Mouse (Mus musculus) hindbrain, embryonic 16.5 days (tissue): ENCODE data around the gene Ubtf. TPM values are rescaled to one million over a fixed set of nuclear protein-coding genes. Genes with fewer than 3 reads are reported as not detected.

Experiments used
- ATAC-seq: fragments of 200-750 bp; cut with Nextera tagmentation; 2 replicates; pipeline ENCODE4 v1.8.0; 2017; ENCODE audit warnings: moderate TSS enrichment, moderate library complexity
- H3K27ac ChIP-seq: fragments of 300-500 bp; sonication (generic); 2 replicates; pipeline ENCODE4 v1.5.1; 2014; ENCODE audit warnings: low read depth, mild to moderate bottlenecking, control low read depth, low read length, moderate library complexity
- H3K27me3 ChIP-seq: fragments of 300-500 bp; sonication (generic); replicated peaks from 2 replicates; pipeline ENCODE4 v1.6.1; 2014; ENCODE audit warnings: low read length; ENCODE audit not compliant: control insufficient read depth, insufficient read depth
- H3K36me3 ChIP-seq: fragments of 300-500 bp; sonication (generic); 2 replicates; pipeline ENCODE4 v1.6.1; 2014; ENCODE audit warnings: mild to moderate bottlenecking, low read length, moderate library complexity, mixed read lengths; ENCODE audit not compliant: control insufficient read depth, insufficient read depth
- H3K4me1 ChIP-seq: fragments of 300-500 bp; sonication (generic); 2 replicates; pipeline ENCODE4 v1.6.1; 2014; ENCODE audit warnings: low read depth, low read length; ENCODE audit not compliant: control insufficient read depth, insufficient read depth
- H3K4me2 ChIP-seq: fragments of 300-500 bp; sonication (generic); 2 replicates; pipeline ENCODE4 v1.6.1; 2014; ENCODE audit warnings: mild to moderate bottlenecking, low read length, control low read depth, moderate library complexity
- H3K4me3 ChIP-seq: fragments of 300-500 bp; sonication (generic); 2 replicates; pipeline ENCODE4 v1.5.1; 2014; ENCODE audit warnings: mild to moderate bottlenecking, low read length, control low read depth, moderate library complexity
- H3K9ac ChIP-seq: fragments of 300-500 bp; sonication (generic); 2 replicates; pipeline ENCODE4 v1.6.1; 2014; ENCODE audit warnings: low read depth, mild to moderate bottlenecking, control low read depth, low read length, moderate library complexity
- H3K9me3 ChIP-seq: fragments of 300-500 bp; sonication (generic); 2 replicates; pipeline ENCODE4 v1.6.1; 2014; ENCODE audit warnings: mild to moderate bottlenecking, low read length, moderate library complexity; ENCODE audit not compliant: control insufficient read depth
- WGBS: fragments of 180-500 bp; shearing (Covaris S2); extraction: QIAGEN DNeasy Blood & Tissue Kit; methylation state at CpG from one replicate; pipeline ENCODE4 v1.1.7; 2014; 5-methylcytosine and 5-hydroxymethylcytosine counted together
- polyA plus RNA-seq: library from polyadenylated mRNA; unstranded; fragments of >200 nt; fragmentation: Nextera tagmentation; extraction: Ambion mirVana; gene quantifications from 2 replicates; pipeline ENCODE4 v1.2.1, GENCODE M21; 2015

Ubtf gene
- polyA plus RNA-seq, 1 experiment from 2014 or later = 70.4 TPM

GRCm38 (mm10) chr11:102339195-102339594, 19.7 kb upstream of the Ubtf start:
- WGBS = 71% methylated on average over 11 of the region's 11 CpGs
- H3K9ac ChIP-seq = no peak overlapping the region
- H3K36me3 ChIP-seq = no peaks in the 10 kb centered on the region
- peaks cover 5% of the 10 kb centered on the region; the same call in 1 of the 2 replicates for H3K4me1 ChIP-seq
- H3K9me3 ChIP-seq = no peaks in the 10 kb centered on the region
- no peaks in the 10 kb centered on the region for H3K27me3 ChIP-seq
- H3K4me3 ChIP-seq = no peak overlapping the region
- ATAC-seq = no peak
- no peak overlapping the region for H3K27ac ChIP-seq
- no peak overlapping the region for H3K4me2 ChIP-seq

GRCm38 (mm10) chr11:102338561-102338960, 19.0 kb upstream of the Ubtf start:
- peak; percentile 60; the same call in 1 of the 2 replicates for ATAC-seq

GRCm38 (mm10) chr11:102337921-102338320, 18.4 kb upstream of the Ubtf start:
- H3K27me3 ChIP-seq = no peaks in the 10 kb centered on the region
- WGBS = 82% methylated on average over 1 of the region's 1 CpGs
- H3K27ac ChIP-seq = no peak overlapping the region
- peaks cover 5% of the 10 kb centered on the region; the same call in 1 of the 2 replicates for H3K4me1 ChIP-seq
- H3K36me3 ChIP-seq = no peaks in the 10 kb centered on the region
- H3K4me3 ChIP-seq = no peak overlapping the region
- no peak overlapping the region for H3K4me2 ChIP-seq
- H3K9me3 ChIP-seq = no peaks in the 10 kb centered on the region
- no peak for ATAC-seq
- H3K9ac ChIP-seq = no peak overlapping the region

More at GRCm38 (mm10) chr11:102338561-102338960, 19.0 kb upstream of the Ubtf start:
- 28% methylated on average over 3 of the region's 3 CpGs for WGBS
- H3K4me3 ChIP-seq = no peak overlapping the region
- H3K4me2 ChIP-seq = no peak overlapping the region
- no peak overlapping the region for H3K9ac ChIP-seq
- H3K36me3 ChIP-seq = no peaks in the 10 kb centered on the region
- peaks cover 5% of the 10 kb centered on the region; the same call in 1 of the 2 replicates for H3K4me1 ChIP-seq
- H3K27ac ChIP-seq = no peak overlapping the region
- H3K9me3 ChIP-seq = no peaks in the 10 kb centered on the region
- no peaks in the 10 kb centered on the region for H3K27me3 ChIP-seq

GRCm38 (mm10) chr11:102336191-102336590, 16.6 kb upstream of the Ubtf start:
- H3K27me3 ChIP-seq = no peaks in the 10 kb centered on the region
- ATAC-seq = no peak
- 78% methylated on average over 1 of the region's 1 CpGs for WGBS
- no peak overlapping the region for H3K4me2 ChIP-seq
- H3K9ac ChIP-seq = no peak overlapping the region
- H3K27ac ChIP-seq = no peak overlapping the region
- peaks cover 5% of the 10 kb centered on the region; the same call in 1 of the 2 replicates for H3K4me1 ChIP-seq
- H3K9me3 ChIP-seq = no peaks in the 10 kb centered on the region
- no peak overlapping the region for H3K4me3 ChIP-seq
- no peaks in the 10 kb centered on the region for H3K36me3 ChIP-seq

DNA sequence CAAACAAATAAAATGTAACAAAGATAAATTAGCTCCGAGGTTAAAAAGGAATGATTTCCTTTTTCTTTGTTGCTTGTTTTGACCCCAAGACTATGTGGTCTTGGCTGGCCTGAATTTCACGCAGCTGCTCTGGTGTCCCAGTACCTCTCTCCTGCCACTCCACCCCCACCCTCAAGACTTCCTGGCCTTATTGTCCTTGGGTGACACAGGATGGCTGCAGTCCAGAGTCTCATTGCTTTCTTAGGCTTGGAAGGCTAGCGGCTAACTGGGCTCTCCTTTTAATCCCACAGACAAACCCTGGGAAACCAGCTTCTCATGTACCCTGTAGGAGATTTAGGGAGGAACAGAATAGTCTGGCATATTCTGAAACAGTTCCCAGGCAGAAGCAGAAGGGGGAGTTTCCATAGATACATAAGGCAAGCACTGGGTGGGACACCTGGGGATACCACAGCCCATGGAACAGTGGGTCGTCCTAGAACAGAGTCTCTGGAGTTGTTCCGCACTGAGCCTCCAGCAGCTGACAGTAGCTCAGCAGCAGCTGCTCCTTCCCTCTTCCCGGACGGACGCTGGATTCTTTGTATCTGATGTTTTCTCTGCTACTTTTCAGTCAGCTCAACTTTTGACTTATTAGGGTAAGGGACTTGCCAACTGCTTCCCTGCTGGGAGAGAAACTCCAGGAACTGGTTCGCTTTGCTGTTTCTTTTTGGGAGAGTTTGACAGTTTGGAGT, 15.6 kb upstream of the Ubtf start:
- H3K4me1 ChIP-seq = peaks cover 5% of the 10 kb centered on the region; the same call in 1 of the 2 replicates
- no peak overlapping the region for H3K4me3 ChIP-seq
- H3K27ac ChIP-seq = peak overlapping the region; percentile 48
- WGBS = 26% methylated on average over 9 of the region's 9 CpGs
- peak overlapping the region; percentile 7; the same call in 1 of the 2 replicates for H3K4me2 ChIP-seq
- 0 out of 2 replicates have a peak, but pooled peaks have one; percentile 42 for ATAC-seq
- H3K9me3 ChIP-seq = no peaks in the 10 kb centered on the region
- H3K36me3 ChIP-seq = no peaks in the 10 kb centered on the region
- H3K9ac ChIP-seq = no peak overlapping the region; the same call in 1 of the 2 replicates
- H3K27me3 ChIP-seq = no peaks in the 10 kb centered on the region

DNA sequence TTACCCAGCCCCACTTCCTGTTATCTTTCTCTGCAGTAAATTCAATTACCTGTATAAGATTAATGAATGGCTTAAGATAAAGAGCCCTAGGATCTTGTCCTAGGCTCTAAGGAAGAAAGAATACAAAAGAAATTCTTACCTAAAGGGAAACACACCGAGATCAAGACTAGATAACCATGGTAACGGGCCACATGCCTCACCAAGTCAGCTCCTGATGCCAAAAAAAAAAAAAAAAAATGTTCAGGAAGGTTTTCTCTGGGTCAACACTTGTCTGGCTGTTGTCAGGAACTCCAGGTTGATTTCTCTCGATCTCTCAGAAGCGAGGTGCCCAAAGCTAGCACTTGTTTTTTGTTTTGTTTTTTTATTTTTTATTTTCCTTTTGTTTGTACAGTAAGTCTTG, 14.5 kb upstream of the Ubtf start:
- H3K4me1 ChIP-seq = peaks cover 5% of the 10 kb centered on the region; the same call in 1 of the 2 replicates
- no peak overlapping the region for H3K4me2 ChIP-seq
- H3K27ac ChIP-seq = no peak overlapping the region
- H3K4me3 ChIP-seq = no peak overlapping the region
- H3K27me3 ChIP-seq = no peaks in the 10 kb centered on the region
- WGBS = 57% methylated on average over 4 of the region's 4 CpGs
- H3K36me3 ChIP-seq = no peaks in the 10 kb centered on the region
- ATAC-seq = no peak
- no peaks in the 10 kb centered on the region for H3K9me3 ChIP-seq
- H3K9ac ChIP-seq = no peak overlapping the region

DNA sequence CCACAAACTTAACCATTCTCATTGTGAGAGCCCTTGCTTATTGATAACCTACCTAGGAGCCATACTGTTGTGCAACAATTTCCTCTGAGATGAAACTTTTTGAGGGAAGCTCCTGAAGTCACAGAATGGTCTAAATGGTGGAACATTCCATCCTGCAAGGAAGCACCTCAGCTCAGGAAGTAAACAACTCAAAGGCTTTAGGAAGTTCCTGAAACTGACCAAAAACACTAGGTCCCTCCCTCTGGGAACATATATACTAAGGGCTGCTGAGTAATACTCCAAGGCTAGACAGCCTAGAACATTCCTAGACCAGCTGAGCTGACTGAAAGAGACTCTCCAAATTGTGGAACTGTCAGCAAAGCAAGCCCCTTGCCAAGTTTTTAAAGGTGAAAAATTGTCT, 13.5 kb upstream of the Ubtf start:
- Histone ChIP-seq H3K27me3 (no peaks in the 10 kb centered on the region), H3K27ac (no peak overlapping the region), H3K4me1 (peaks cover 5% of the 10 kb centered on the region; the same call in 1 of the 2 replicates), H3K4me3 (no peak overlapping the region), H3K36me3 (no peaks in the 10 kb centered on the region), H3K9ac (no peak overlapping the region), H3K4me2 (no peak overlapping the region), H3K9me3 (no peaks in the 10 kb centered on the region)
- ATAC-seq = no peak

GRCm38 (mm10) chr11:102331806-102332205, 12.3 kb upstream of the Ubtf start:
- Histone ChIP-seq H3K4me1 (peaks cover 5% of the 10 kb centered on the region; the same call in 1 of the 2 replicates), H3K9ac (no peak overlapping the region), H3K36me3 (no peaks in the 10 kb centered on the region), H3K4me2 (no peak overlapping the region), H3K27me3 (no peaks in the 10 kb centered on the region), H3K27ac (no peak overlapping the region), H3K4me3 (no peak overlapping the region), H3K9me3 (no peaks in the 10 kb centered on the region)
- ATAC-seq = no peak
- WGBS = 58% methylated on average over 4 of the region's 4 CpGs

DNA sequence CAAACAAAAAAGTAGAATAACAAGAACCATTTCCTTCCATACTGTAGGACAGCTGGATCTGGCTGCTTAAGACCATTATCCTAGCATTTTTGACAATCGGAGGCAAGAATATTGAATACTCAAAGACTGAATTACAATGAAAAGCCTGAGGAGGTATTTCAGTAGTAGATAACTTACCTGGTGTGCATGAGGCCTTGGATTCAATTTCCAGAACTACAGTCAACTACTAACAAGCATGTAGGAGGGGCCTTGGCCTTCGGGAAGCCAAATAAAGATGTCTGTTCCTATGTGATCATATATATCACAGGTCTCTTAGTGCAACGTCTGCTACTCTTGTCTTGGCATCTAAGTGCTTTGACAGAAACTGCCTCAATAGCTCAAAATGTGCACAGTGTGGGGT, 10.5 kb upstream of the Ubtf start:
- no peaks in the 10 kb centered on the region for H3K9me3 ChIP-seq
- no peaks in the 10 kb centered on the region for H3K36me3 ChIP-seq
- no peak overlapping the region for H3K4me2 ChIP-seq
- no peak for ATAC-seq
- no peak overlapping the region for H3K27ac ChIP-seq
- whole genome bisulfite sequencing = 79% methylated on average over 3 of the region's 3 CpGs
- no peak overlapping the region for H3K4me3 ChIP-seq
- peaks cover 2% of the 10 kb centered on the region; the same call in 1 of the 2 replicates for H3K4me1 ChIP-seq
- H3K9ac ChIP-seq = no peak overlapping the region
- no peaks in the 10 kb centered on the region for H3K27me3 ChIP-seq
